Mouse (Mus musculus) myocyte (in vitro differentiated cells): Measurements from ENCODE around the gene Gfra1.

Experiments
- CEBPB ChIP-seq: IDR thresholded peaks from 2 replicates; pipeline ENCODE4 v1.6.1; 2011; ENCODE audit warnings: mild to moderate bottlenecking, moderate library complexity; ENCODE audit not compliant: poor library complexity, insufficient read depth, severe bottlenecking
- E2F4 ChIP-seq: IDR thresholded peaks from one replicate; pipeline ENCODE4 v1.6.1; 2011; ENCODE audit warnings: mild to moderate bottlenecking, control low read depth, moderate library complexity; ENCODE audit not compliant: insufficient read depth
- MAX ChIP-seq: IDR thresholded peaks from one replicate; pipeline ENCODE4 v1.6.1; 2011; ENCODE audit warnings: low read depth, mild to moderate bottlenecking, control low read depth
- MYOD1 ChIP-seq, 3 experiments: IDR thresholded peaks; one replicate each; pipeline ENCODE4 v1.6.1; 2011; ENCODE audit warnings: control low read depth in 2 of 3, low read depth in 2 of 3, mild to moderate bottlenecking in 2 of 3, moderate library complexity in 1 of 3; ENCODE audit not compliant: insufficient read length in 2 of 3, control insufficient read depth in 1 of 3
- MYOG ChIP-seq, 3 experiments: IDR thresholded peaks; one replicate each; pipeline ENCODE4 v1.6.1; 2011; ENCODE audit warnings: control low read depth in 2 of 3, low read depth in 2 of 3, mild to moderate bottlenecking in 2 of 3; ENCODE audit not compliant: insufficient read length in 2 of 3, control insufficient read depth in 1 of 3, insufficient read depth in 1 of 3
- POLR2A ChIP-seq: IDR thresholded peaks from one replicate; pipeline ENCODE4 v1.6.1; 2011; ENCODE audit warnings: low read depth, mild to moderate bottlenecking, control low read depth, moderate library complexity; ENCODE audit not compliant: insufficient read length
- POLR2AphosphoS2 ChIP-seq: IDR thresholded peaks from one replicate; pipeline ENCODE4 v1.6.1; 2011; ENCODE audit warnings: low read depth, control low read depth; ENCODE audit not compliant: insufficient read length
- SRF ChIP-seq: IDR thresholded peaks from one replicate; pipeline ENCODE4 v1.6.1; 2011; ENCODE audit warnings: low read depth; ENCODE audit not compliant: control insufficient read depth, insufficient read length
- TCF12 ChIP-seq: IDR thresholded peaks from one replicate; pipeline ENCODE4 v1.6.1; 2011; ENCODE audit warnings: mild to moderate bottlenecking, control low read depth; ENCODE audit not compliant: poor library complexity, insufficient read depth, severe bottlenecking
- USF1 ChIP-seq: IDR thresholded peaks from one replicate; pipeline ENCODE4 v1.6.1; 2011; ENCODE audit warnings: low read depth, mild to moderate bottlenecking, control low read depth, moderate library complexity

- TF ChIP-seq POLR2A (no peak), TCF12 (no peak), USF1 (no peak), E2F4 (no peak), POLR2AphosphoS2 (no peak), CEBPB (no peak), MAX (no peak), SRF (no peak), MYOG (IDR thresholded peaks at IDR 0.05; ENCODE audit: control insufficient read depth in 1 of 3, insufficient read depth in 1 of 3, insufficient read length in 2 of 3, low read depth in 2 of 3) (no peak), MYOD1 (IDR thresholded peaks at IDR 0.05; ENCODE audit: control insufficient read depth in 1 of 3, insufficient read length in 2 of 3, low read depth in 2 of 3) (no peak)
Measured at GRCm38 (mm10) chr19:58469421-58469820, 13.7 kb upstream of the Gfra1 start.
